Mouse (Mus musculus): ENCODE results near the gene Wnt2. TPM values are rescaled to one million over a fixed set of nuclear protein-coding genes. Genes with fewer than 3 reads are reported as not detected.

Gene Wnt2
- total RNA-seq, 4 experiments from 2014 or later = 0.18 to 0.67 (median 0.43) TPM

- DNase-seq = no peak
Measured at GRCm38 (mm10) chr6:17977165-17977564, 53.2 kb downstream of the Wnt2 start.

- DNase-seq = no peak
Measured at GRCm38 (mm10) chr6:17974416-17974815, 56.0 kb downstream of the Wnt2 start.

GRCm38 (mm10) chr6:17971393-17971792, 59.0 kb downstream of the Wnt2 start:
- no peak for DNase-seq

GRCm38 (mm10) chr6:17969815-17970214, 60.6 kb downstream of the Wnt2 start:
- no peak for DNase-seq

- no peak for DNase-seq
Measured at GRCm38 (mm10) chr6:17968467-17969144, 61.8 kb downstream of the Wnt2 start.

GRCm38 (mm10) chr6:17963455-17963854, 66.9 kb downstream of the Wnt2 start:
- no peak for DNase-seq

- no peak for DNase-seq
Measured at GRCm38 (mm10) chr6:17951779-17952178, 78.6 kb downstream of the Wnt2 start.

- DNase-seq = no peak
Measured at GRCm38 (mm10) chr6:17949103-17949502, 81.3 kb downstream of the Wnt2 start.

GRCm38 (mm10) chr6:17947130-17947831, 83.1 kb downstream of the Wnt2 start:
- no peak for DNase-seq

GRCm38 (mm10) chr6:17946456-17946855, 83.9 kb downstream of the Wnt2 start:
- DNase-seq = no peak

GRCm38 (mm10) chr6:17943877-17944617, 86.3 kb downstream of the Wnt2 start:
- DNase-seq = no peak

- DNase-seq = no peak
Measured at GRCm38 (mm10) chr6:17942344-17942743, 88.0 kb downstream of the Wnt2 start.

- no peak for DNase-seq
Measured at GRCm38 (mm10) chr6:17941916-17942315, 88.5 kb downstream of the Wnt2 start.

Other genes with a start within 250 kb of the Wnt2 start
- not detected for gene Asz1, start 78.5 kb upstream of the Wnt2 start, total RNA-seq (2022)
- gene Cftr, start 140.1 kb upstream of the Wnt2 start, total RNA-seq (2022) = under 1 TPM; 0.05 to 0.12 (median 0.08) TPM

All from adrenal gland, adult 8-10 months (tissue).